Mouse (Mus musculus): ENCODE data around the gene Synj2bp. TPM values are rescaled to one million over a fixed set of nuclear protein-coding genes. Genes with fewer than 3 reads are reported as not detected.
A peak's percentile ranks its signal among the peaks of the same experiment; 100 is the strongest.
"Not testable (repeated sequence)": the region's sequence is repeated elsewhere in the genome, so short reads cannot be mapped to it uniquely, and the experiment has no call there.

The Synj2bp gene
- polyA plus RNA-seq (2012; ENCODE audit: insufficient read depth, insufficient read length, low replicate concordance, missing spikeins) = not detected in 2 replicates

GRCm38 (mm10) chr12:81532316-81533028 lies at the start of gene Synj2bp, which contains the start of gene Gm20498:
Gene Synj2bp (minus strand): TSS chr12:81532911.
Gene Gm20498 (minus strand): TSS chr12:81532905.
- 0 out of 2 replicates have a peak, but pooled peaks cover 3% of the 10 kb centered on the region for H3K4me1 ChIP-seq (ENCODE audit: control insufficient read depth, insufficient read depth, low read length)
- H3K4me3 ChIP-seq (ENCODE audit: insufficient read depth, low read depth, low read length) = peak within 1 kb of the TSS; percentile 99
- H3K27ac ChIP-seq (ENCODE audit: insufficient read depth, low read depth, low read length) = peak within 1 kb of the TSS; percentile 61
- under 1% methylated on average over 46 of the region's 46 CpGs for WGBS
- TF ChIP-seq POLR2A (IDR thresholded peaks at IDR 0.05; ENCODE audit: insufficient read depth, low read depth, low read length) (peak; percentile 56), CTCF (IDR thresholded peaks at IDR 0.05; ENCODE audit: insufficient read depth, low read depth, low read length) (no peak)

- 79% methylated on average over 1 of the region's 1 CpGs for WGBS
- TF ChIP-seq POLR2A (IDR thresholded peaks at IDR 0.05; ENCODE audit: insufficient read depth, low read depth, low read length) (no peak), CTCF (IDR thresholded peaks at IDR 0.05; ENCODE audit: insufficient read depth, low read depth, low read length) (no peak)
Measured at GRCm38 (mm10) chr12:81568374-81568773, 35.7 kb upstream of the Synj2bp start, which contains the start of gene Adam21. Gene Adam21 (minus strand): TSS chr12:81568474.

GRCm38 (mm10) chr12:81567931-81568330 lies 35.2 kb upstream of the Synj2bp start:
- no peak for TF ChIP-seq POLR2A (IDR thresholded peaks at IDR 0.05; ENCODE audit: insufficient read depth, low read depth, low read length)
- no peak for TF ChIP-seq CTCF (IDR thresholded peaks at IDR 0.05; ENCODE audit: insufficient read depth, low read depth, low read length)
- H3K4me3 ChIP-seq (ENCODE audit: insufficient read depth, low read depth, low read length) = no peak overlapping the region
- 55% methylated on average over 5 of the region's 5 CpGs for WGBS

More at GRCm38 (mm10) chr12:81568374-81568773, 35.7 kb upstream of the Synj2bp start, which contains the start of gene Adam21:
- Histone ChIP-seq H3K27ac (ENCODE audit: insufficient read depth, low read depth, low read length) (no peak within 1 kb of the TSS), H3K4me3 (ENCODE audit: insufficient read depth, low read depth, low read length) (no peak within 1 kb of the TSS), H3K4me1 (ENCODE audit: control insufficient read depth, insufficient read depth, low read length) (no peaks in the 10 kb centered on the region)

GRCm38 (mm10) chr12:81564173-81564572 lies 31.5 kb upstream of the Synj2bp start:
- Histone ChIP-seq H3K27ac (ENCODE audit: insufficient read depth, low read depth, low read length) (no peak overlapping the region), H3K4me1 (ENCODE audit: control insufficient read depth, insufficient read depth, low read length) (no peaks in the 10 kb centered on the region), H3K4me3 (ENCODE audit: insufficient read depth, low read depth, low read length) (no peak overlapping the region)
- no peak for TF ChIP-seq CTCF (IDR thresholded peaks at IDR 0.05; ENCODE audit: insufficient read depth, low read depth, low read length)
- no peak for TF ChIP-seq POLR2A (IDR thresholded peaks at IDR 0.05; ENCODE audit: insufficient read depth, low read depth, low read length)
- 96% methylated on average over 3 of the region's 3 CpGs for WGBS

More at GRCm38 (mm10) chr12:81567931-81568330, 35.2 kb upstream of the Synj2bp start:
- no peaks in the 10 kb centered on the region for H3K4me1 ChIP-seq (ENCODE audit: control insufficient read depth, insufficient read depth, low read length)
- no peak overlapping the region for H3K27ac ChIP-seq (ENCODE audit: insufficient read depth, low read depth, low read length)

- WGBS = 82% methylated on average over 3 of the region's 3 CpGs
- Histone ChIP-seq H3K4me3 (ENCODE audit: insufficient read depth, low read depth, low read length) (no peak overlapping the region), H3K4me1 (ENCODE audit: control insufficient read depth, insufficient read depth, low read length) (no peaks in the 10 kb centered on the region), H3K27ac (ENCODE audit: insufficient read depth, low read depth, low read length) (no peak overlapping the region)
- TF ChIP-seq POLR2A (IDR thresholded peaks at IDR 0.05; ENCODE audit: insufficient read depth, low read depth, low read length) = no peak
- no peak for TF ChIP-seq CTCF (IDR thresholded peaks at IDR 0.05; ENCODE audit: insufficient read depth, low read depth, low read length)
Measured at GRCm38 (mm10) chr12:81549286-81549685, 16.6 kb upstream of the Synj2bp start.

- H3K4me1 ChIP-seq (ENCODE audit: control insufficient read depth, insufficient read depth, low read length) = no peaks in the 10 kb centered on the region
- WGBS = 75% methylated on average over 4 of the region's 4 CpGs
- H3K27ac ChIP-seq (ENCODE audit: insufficient read depth, low read depth, low read length) = no peak overlapping the region
- H3K4me3 ChIP-seq (ENCODE audit: insufficient read depth, low read depth, low read length) = no peak overlapping the region
- TF ChIP-seq CTCF (IDR thresholded peaks at IDR 0.05; ENCODE audit: insufficient read depth, low read depth, low read length) (no peak), POLR2A (IDR thresholded peaks at IDR 0.05; ENCODE audit: insufficient read depth, low read depth, low read length) (no peak)
Measured at GRCm38 (mm10) chr12:81547163-81547562, 14.5 kb upstream of the Synj2bp start.

- TF ChIP-seq CTCF (IDR thresholded peaks at IDR 0.05; ENCODE audit: insufficient read depth, low read depth, low read length) (no peak), POLR2A (IDR thresholded peaks at IDR 0.05; ENCODE audit: insufficient read depth, low read depth, low read length) (no peak)
- 17% methylated on average over 4 of the region's 4 CpGs for WGBS
- H3K4me1 ChIP-seq (ENCODE audit: control insufficient read depth, insufficient read depth, low read length) = 0 out of 2 replicates have a peak, but pooled peaks cover 3% of the 10 kb centered on the region
- peak overlapping the region; percentile 99 for H3K4me3 ChIP-seq (ENCODE audit: insufficient read depth, low read depth, low read length)
- no peak overlapping the region for H3K27ac ChIP-seq (ENCODE audit: insufficient read depth, low read depth, low read length)
Measured at GRCm38 (mm10) chr12:81533029-81533419, 313 bp upstream of the Synj2bp start.

- H3K27ac ChIP-seq (ENCODE audit: insufficient read depth, low read depth, low read length); H3K4me1 ChIP-seq (ENCODE audit: control insufficient read depth, insufficient read depth, low read length); H3K4me3 ChIP-seq (ENCODE audit: insufficient read depth, low read depth, low read length): not testable (repeated sequence)
- WGBS = 77% methylated on average over 8 of the region's 8 CpGs
Measured at GRCm38 (mm10) chr12:81530587-81530986, 2.1 kb downstream of the Synj2bp start.

GRCm38 (mm10) chr12:81496906-81497305 lies 35.8 kb downstream of the Synj2bp start:
- WGBS = 97% methylated on average over 9 of the region's 9 CpGs

More at GRCm38 (mm10) chr12:81496906-81497305, 35.8 kb downstream of the Synj2bp start:
- H3K27ac ChIP-seq (ENCODE audit: insufficient read depth, low read depth, low read length); H3K4me3 ChIP-seq (ENCODE audit: insufficient read depth, low read depth, low read length); H3K4me1 ChIP-seq (ENCODE audit: control insufficient read depth, insufficient read depth, low read length): not testable (repeated sequence)
